Mouse (Mus musculus) hindbrain, embryonic 13.5 days (tissue): Measurements from ENCODE around the gene Doxl2. TPM values are rescaled to one million over a fixed set of nuclear protein-coding genes. Genes with fewer than 3 reads are reported as not detected.

Experiments used
- ATAC-seq: fragments of 200-750 bp; cut with Nextera tagmentation; 2 replicates; pipeline ENCODE4 v1.8.0; 2017; ENCODE audit warnings: moderate TSS enrichment; ENCODE audit not compliant: low FRiP score
- H3K27ac ChIP-seq: fragments of 300-500 bp; sonication (generic); 2 replicates; pipeline ENCODE4 v1.5.1; 2015; ENCODE audit warnings: inconsistent platforms, mild to moderate bottlenecking, moderate library complexity
- H3K27me3 ChIP-seq: fragments of 300-500 bp; sonication (generic); 2 replicates; pipeline ENCODE4 v1.6.1; 2015; ENCODE audit warnings: mild to moderate bottlenecking, inconsistent platforms
- H3K36me3 ChIP-seq: fragments of 300-500 bp; sonication (generic); 2 replicates; pipeline ENCODE4 v1.6.1; 2015; ENCODE audit warnings: mild to moderate bottlenecking, inconsistent platforms
- H3K4me1 ChIP-seq: fragments of 300-500 bp; sonication (generic); replicated peaks from 2 replicates; pipeline ENCODE4 v1.6.1; 2015; ENCODE audit warnings: inconsistent platforms
- H3K4me2 ChIP-seq: fragments of 300-500 bp; sonication (generic); 2 replicates; pipeline ENCODE4 v1.6.1; 2015; ENCODE audit warnings: inconsistent platforms, mild to moderate bottlenecking, moderate library complexity
- H3K4me3 ChIP-seq: fragments of 300-500 bp; sonication (generic); 2 replicates; pipeline ENCODE4 v1.5.1; 2015; ENCODE audit warnings: mild to moderate bottlenecking, inconsistent platforms
- H3K9ac ChIP-seq: fragments of 300-500 bp; sonication (generic); 2 replicates; pipeline ENCODE4 v1.6.1; 2015; ENCODE audit warnings: mild to moderate bottlenecking, inconsistent platforms
- H3K9me3 ChIP-seq: fragments of 300-500 bp; sonication (generic); 2 replicates; pipeline ENCODE4 v1.6.1; 2016; ENCODE audit warnings: inconsistent platforms
- WGBS: fragments of 180-500 bp; shearing (Covaris S2); methylation state at CpG from one replicate; pipeline ENCODE4 v1.1.7; 2015; 5-methylcytosine and 5-hydroxymethylcytosine counted together
- polyA plus RNA-seq: library from polyadenylated mRNA; unstranded; fragments of >200 nt; fragmentation: Nextera tagmentation; extraction: Ambion mirVana; gene quantifications from 2 replicates; pipeline ENCODE4 v1.2.1, GENCODE M21; 2015

The Doxl2 gene
- polyA plus RNA-seq, 1 experiment from 2014 or later: not detected

DNA sequence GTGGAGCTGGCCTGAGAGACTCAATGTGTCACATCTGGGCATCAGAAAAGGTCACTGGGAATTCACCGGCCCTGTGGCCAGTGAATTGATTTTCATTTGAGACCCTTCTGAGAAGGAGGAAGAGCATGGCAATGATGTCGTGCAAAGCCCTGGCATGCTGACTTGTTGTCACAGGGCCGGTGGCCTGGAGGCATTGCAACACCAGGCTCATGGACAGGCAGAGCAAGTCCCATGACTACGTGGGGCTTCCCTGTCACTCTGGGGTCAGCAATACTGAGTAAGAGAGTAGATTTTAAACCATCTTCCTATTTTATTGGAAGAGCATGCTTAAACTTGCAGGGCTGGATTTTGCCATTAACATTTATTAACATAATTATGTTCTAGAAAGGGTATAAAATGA lies 38.3 kb downstream of the Doxl2 start:
- WGBS: 81% methylated on average over 4 of the region's 4 CpGs
- H3K9ac ChIP-seq: no peak overlapping the region

DNA sequence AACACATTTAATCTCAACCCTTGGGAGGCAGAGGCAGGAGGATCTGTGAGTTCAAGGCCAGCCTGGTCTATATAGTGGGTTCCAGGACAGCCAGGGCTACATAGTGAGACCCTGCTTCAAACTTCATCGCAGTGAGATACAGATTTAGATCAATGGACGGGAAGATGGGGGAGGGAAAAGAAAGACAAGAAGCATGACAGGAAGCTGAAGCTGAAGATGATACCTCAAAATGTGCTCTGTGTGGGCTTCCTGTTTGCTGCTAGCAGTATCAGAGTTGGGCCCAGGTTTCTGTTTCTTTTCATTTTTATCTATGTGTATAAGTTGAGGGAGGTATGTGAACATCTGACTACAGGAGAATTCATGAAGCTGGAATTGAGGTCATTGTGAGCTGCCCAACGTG lies 38.7 kb downstream of the Doxl2 start:
- peaks cover 7% of the 10 kb centered on the region; the same call in 1 of the 2 replicates for H3K27me3 ChIP-seq
- H3K9ac ChIP-seq: no peak overlapping the region
- no peak overlapping the region for H3K4me2 ChIP-seq
- peaks cover 5% of the 10 kb centered on the region; the same call in 1 of the 2 replicates for H3K9me3 ChIP-seq
- H3K4me3 ChIP-seq: no peak overlapping the region
- H3K36me3 ChIP-seq: no peaks in the 10 kb centered on the region
- no peak overlapping the region for H3K27ac ChIP-seq
- ATAC-seq: no peak
- peaks cover 5% of the 10 kb centered on the region; the same call in 1 of the 2 replicates for H3K4me1 ChIP-seq
- WGBS: 89% methylated on average over 3 of the region's 3 CpGs

More for the DNA sequence above, 38.3 kb downstream of the Doxl2 start:
- Histone ChIP-seq H3K27me3 (peaks cover 7% of the 10 kb centered on the region; the same call in 1 of the 2 replicates), H3K27ac (no peak overlapping the region), H3K36me3 (no peaks in the 10 kb centered on the region), H3K4me1 (peaks cover 9% of the 10 kb centered on the region; the same call in 1 of the 2 replicates), H3K4me3 (no peak overlapping the region), H3K4me2 (no peak overlapping the region), H3K9me3 (peaks cover 5% of the 10 kb centered on the region; the same call in 1 of the 2 replicates)
- ATAC-seq: no peak

DNA sequence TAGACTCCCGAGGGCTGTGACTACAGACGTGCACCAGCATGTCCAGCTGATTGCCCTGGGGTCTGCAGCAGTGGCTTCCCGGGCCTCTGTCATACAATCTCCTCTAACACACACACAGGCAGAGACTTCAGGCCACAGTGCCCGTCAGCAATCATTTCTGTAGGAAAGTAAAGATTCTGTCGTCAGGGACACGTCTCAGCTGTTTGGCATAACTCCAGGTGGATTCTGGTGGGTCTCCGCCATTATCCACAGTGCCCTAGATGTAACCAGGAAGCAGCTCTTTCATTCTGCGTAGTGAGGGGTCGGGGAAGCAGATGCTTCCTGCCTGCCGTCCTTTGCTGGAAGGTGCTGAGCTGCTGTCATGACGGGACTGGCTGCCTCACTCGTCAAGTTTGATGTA lies 42.4 kb downstream of the Doxl2 start:
- WGBS: 61% methylated on average over 12 of the region's 12 CpGs
- Histone ChIP-seq H3K36me3 (no peaks in the 10 kb centered on the region), H3K4me3 (no peak overlapping the region), H3K4me2 (no peak overlapping the region), H3K4me1 (peaks cover 5% of the 10 kb centered on the region), H3K9me3 (no peaks in the 10 kb centered on the region), H3K9ac (no peak overlapping the region), H3K27me3 (peaks cover 4% of the 10 kb centered on the region; the same call in 1 of the 2 replicates), H3K27ac (no peak overlapping the region)
- no peak for ATAC-seq

DNA sequence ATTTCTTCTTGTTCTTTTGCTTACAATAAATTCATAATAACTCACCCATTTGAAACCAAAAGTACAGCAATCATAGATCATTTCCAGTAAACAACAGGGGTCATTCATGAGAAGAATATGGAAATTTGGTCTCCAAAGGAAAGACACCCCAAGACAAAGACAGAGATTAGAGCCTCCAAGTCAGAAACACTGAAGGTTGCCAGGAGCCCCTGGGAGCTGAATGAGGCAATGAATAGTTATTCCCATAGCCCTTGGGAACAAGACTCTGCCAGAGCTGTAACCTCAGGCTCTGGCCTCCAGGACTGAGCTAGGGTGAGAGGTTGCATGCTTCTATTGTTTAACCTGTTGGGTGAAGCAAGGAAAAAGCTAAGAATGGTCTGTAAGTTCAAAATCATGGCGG lies 44.6 kb downstream of the Doxl2 start:
- no peaks in the 10 kb centered on the region for H3K36me3 ChIP-seq
- 94% methylated on average over 1 of the region's 1 CpGs for WGBS
- no peak overlapping the region for H3K27ac ChIP-seq
- H3K4me1 ChIP-seq: peaks cover 5% of the 10 kb centered on the region
- no peak overlapping the region for H3K4me2 ChIP-seq
- 0 out of 2 replicates have a peak, but pooled peaks cover 5% of the 10 kb centered on the region for H3K27me3 ChIP-seq
- no peak overlapping the region for H3K4me3 ChIP-seq
- H3K9me3 ChIP-seq: no peaks in the 10 kb centered on the region
- no peak overlapping the region for H3K9ac ChIP-seq
- no peak for ATAC-seq

DNA sequence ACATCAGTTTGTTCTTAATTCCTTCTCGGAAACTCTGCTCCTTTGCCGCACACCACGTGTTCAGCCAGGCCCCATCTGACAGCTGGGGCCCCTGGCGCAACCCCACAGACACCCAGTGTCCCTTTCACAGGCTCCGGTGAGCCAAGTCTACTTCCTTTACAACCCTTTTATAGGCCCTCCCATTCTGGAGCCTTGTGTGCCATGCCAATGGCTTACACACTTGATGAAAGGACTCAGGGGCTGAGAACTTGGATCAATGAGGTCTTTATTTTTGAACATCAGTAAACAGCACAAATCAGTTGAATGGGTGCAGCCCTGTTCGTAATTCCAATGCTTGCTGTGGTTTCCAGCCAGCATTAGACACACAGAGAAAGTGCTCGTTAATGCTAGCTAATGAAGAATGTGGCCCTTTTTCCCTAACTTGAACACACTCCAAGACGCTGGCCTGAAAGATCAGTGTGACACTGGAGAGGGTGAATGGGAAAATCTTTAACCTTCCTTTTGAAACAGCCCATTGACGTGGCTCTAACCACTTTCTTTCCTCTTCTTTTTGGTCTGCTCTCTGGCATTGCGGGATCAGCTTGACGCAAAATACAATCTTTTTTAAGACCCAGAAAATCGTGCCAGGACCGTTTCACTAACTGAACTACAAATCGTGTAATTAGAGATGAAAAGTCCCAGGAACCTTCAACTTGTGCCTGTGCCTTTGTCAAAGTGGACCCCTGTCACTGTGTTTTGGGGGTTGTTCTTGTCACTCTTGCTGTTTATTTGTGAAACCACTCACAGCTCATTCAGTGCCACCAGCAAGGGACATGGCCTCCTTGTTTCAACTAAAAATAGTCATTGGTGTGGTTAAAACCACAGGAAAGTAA lies 46.6 kb downstream of the Doxl2 start:
- H3K4me2 ChIP-seq: no peak overlapping the region
- no peaks in the 10 kb centered on the region for H3K9me3 ChIP-seq
- H3K4me3 ChIP-seq: no peak overlapping the region
- peak; percentile 85 for ATAC-seq
- H3K9ac ChIP-seq: no peak overlapping the region
- H3K4me1 ChIP-seq: peaks cover 5% of the 10 kb centered on the region
- no peaks in the 10 kb centered on the region for H3K36me3 ChIP-seq
- no peak overlapping the region for H3K27ac ChIP-seq
- 0 out of 2 replicates have a peak, but pooled peaks cover 5% of the 10 kb centered on the region for H3K27me3 ChIP-seq
- WGBS: 60% methylated on average over 14 of the region's 14 CpGs

DNA sequence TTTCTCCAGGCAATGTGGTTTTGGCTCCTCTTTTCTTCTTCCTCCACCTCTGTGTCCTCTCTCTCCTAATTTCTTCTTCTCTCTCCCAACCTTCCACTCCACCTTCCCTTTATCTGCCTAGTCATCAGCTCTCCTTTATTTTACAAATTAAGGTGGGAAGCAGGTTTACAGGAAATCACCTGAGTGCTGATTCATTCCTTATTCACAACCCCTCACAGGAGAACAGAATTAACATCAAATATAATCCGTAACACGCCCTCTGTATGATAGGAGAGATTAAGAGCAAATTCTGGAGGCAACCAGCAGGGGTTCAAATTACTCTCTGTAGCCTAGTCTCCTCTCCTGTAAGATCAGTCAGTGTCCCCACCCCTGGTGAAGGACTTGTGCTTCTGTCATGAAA lies 47.6 kb downstream of the Doxl2 start:
- Histone ChIP-seq H3K4me3 (no peak overlapping the region), H3K9me3 (no peaks in the 10 kb centered on the region)
- ATAC-seq: no peak

DNA sequence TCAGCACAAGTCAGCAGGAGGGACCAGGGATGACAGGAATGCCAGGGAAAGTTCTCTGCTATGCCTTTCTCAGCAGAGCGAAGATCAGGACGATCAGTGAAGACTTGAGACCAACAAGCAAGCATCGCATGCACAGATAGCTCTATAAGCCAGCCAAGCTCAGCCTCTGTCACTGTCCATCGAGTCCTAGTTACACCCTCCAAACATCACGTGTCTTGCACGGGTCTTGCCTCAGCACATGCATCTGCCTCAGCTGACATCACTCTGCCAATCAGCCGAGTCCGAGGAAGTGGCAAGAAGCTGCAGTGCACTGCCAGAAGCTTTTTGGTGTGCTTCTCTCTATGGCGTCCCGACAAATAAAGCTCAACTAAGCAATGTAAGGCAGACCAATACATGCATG lies 48.6 kb downstream of the Doxl2 start:
- Histone ChIP-seq H3K27me3 (0 out of 2 replicates have a peak, but pooled peaks cover 5% of the 10 kb centered on the region), H3K36me3 (no peaks in the 10 kb centered on the region), H3K27ac (no peak overlapping the region), H3K9me3 (no peaks in the 10 kb centered on the region), H3K9ac (no peak overlapping the region), H3K4me2 (no peak overlapping the region), H3K4me3 (no peak overlapping the region), H3K4me1 (peaks cover 5% of the 10 kb centered on the region)
- 92% methylated on average over 10 of the region's 10 CpGs for WGBS
- no peak for ATAC-seq

More for the DNA sequence above, 47.6 kb downstream of the Doxl2 start:
- no peaks in the 10 kb centered on the region for H3K36me3 ChIP-seq
- H3K27ac ChIP-seq: no peak overlapping the region
- H3K9ac ChIP-seq: no peak overlapping the region
- WGBS: 89% methylated on average over 2 of the region's 2 CpGs
- H3K27me3 ChIP-seq: 0 out of 2 replicates have a peak, but pooled peaks cover 5% of the 10 kb centered on the region
- peaks cover 5% of the 10 kb centered on the region for H3K4me1 ChIP-seq
- no peak overlapping the region for H3K4me2 ChIP-seq

DNA sequence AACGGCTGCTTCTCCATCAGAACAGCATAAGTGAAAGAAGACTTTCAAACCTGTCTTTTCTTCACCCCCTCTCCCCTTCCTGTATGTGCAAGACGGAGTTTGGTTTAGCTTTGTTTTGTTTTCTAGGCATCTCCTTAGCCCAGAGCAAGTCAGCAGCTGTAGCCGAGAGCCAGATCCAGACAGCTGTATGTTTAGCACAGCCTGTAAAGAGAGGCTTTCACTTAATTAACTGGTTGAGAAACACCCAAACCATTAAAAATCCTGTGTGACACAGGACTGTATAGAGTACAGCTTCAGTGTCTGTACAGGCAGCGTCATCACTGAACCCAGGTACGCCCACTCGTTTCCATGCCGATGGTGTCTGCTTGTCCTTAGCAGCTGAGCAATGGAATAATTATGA lies 50.5 kb downstream of the Doxl2 start:
- ATAC-seq: no peak
- H3K9me3 ChIP-seq: no peaks in the 10 kb centered on the region
- H3K9ac ChIP-seq: no peak overlapping the region
- WGBS: 87% methylated on average over 7 of the region's 7 CpGs
- no peak overlapping the region for H3K27ac ChIP-seq
- H3K4me2 ChIP-seq: no peak overlapping the region
- peaks cover 5% of the 10 kb centered on the region for H3K4me1 ChIP-seq
- H3K27me3 ChIP-seq: 0 out of 2 replicates have a peak, but pooled peaks cover 5% of the 10 kb centered on the region
- no peaks in the 10 kb centered on the region for H3K36me3 ChIP-seq
- no peak overlapping the region for H3K4me3 ChIP-seq

DNA sequence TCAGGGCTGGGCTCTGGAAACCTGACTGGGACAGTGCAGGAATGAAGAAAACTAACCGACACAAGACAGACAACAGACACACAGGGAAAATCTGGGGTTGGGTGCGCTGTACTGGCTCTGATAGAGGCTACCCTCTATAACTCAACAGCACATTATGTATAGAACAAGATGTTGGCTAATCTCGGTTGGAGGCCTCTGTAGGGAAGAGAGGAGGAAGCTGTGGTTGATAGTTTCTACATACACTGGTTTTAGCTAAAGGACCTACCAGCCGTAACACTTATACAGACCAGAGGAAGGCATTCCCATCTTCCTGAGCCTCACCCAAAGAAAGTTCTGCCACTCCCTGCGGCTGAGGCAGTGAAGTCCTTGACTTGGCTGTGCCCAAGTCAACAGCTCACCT lies 51.7 kb downstream of the Doxl2 start:
- WGBS: 88% methylated on average over 5 of the region's 5 CpGs
- ATAC-seq: no peak
- H3K27me3 ChIP-seq: 0 out of 2 replicates have a peak, but pooled peaks cover 5% of the 10 kb centered on the region
- no peak overlapping the region for H3K4me3 ChIP-seq
- no peak overlapping the region for H3K9ac ChIP-seq
- no peak overlapping the region for H3K4me2 ChIP-seq
- no peaks in the 10 kb centered on the region for H3K9me3 ChIP-seq
- no peaks in the 10 kb centered on the region; the same call in 1 of the 2 replicates for H3K4me1 ChIP-seq
- H3K36me3 ChIP-seq: no peaks in the 10 kb centered on the region
- H3K27ac ChIP-seq: no peak overlapping the region

DNA sequence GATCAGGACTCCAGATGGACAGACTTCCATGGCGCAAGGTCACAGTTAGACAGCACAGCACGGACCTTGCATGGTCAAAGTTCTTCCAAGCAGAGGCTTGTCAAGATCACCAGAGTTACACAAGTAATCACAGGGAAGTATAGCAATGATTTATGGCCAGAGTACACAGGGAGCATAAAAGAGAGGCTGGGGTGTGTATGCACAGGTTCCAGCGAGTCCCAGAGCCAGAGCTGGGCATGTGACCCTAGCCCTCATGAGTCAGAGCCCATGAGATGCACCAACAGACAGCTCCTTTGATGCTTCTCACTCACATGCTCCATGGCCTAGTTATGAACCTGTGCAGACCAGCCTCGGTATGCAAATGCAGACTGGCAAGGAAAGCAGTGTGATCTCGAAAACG lies 53.3 kb downstream of the Doxl2 start:
- H3K36me3 ChIP-seq: no peaks in the 10 kb centered on the region
- H3K9me3 ChIP-seq: no peaks in the 10 kb centered on the region
- no peaks in the 10 kb centered on the region for H3K4me1 ChIP-seq
- no peak overlapping the region for H3K9ac ChIP-seq
- no peaks in the 10 kb centered on the region for H3K27me3 ChIP-seq
- ATAC-seq: no peak
- no peak overlapping the region for H3K4me2 ChIP-seq
- WGBS: 92% methylated on average over 6 of the region's 6 CpGs
- no peak overlapping the region for H3K27ac ChIP-seq
- H3K4me3 ChIP-seq: no peak overlapping the region
